Comparison of ENCODE assay signal across 8 mouse cellular contexts in genomic region chr10:91181461-91182288, GRCm38 (mm10). TPM values are rescaled to one million over a fixed set of nuclear protein-coding genes. Genes with fewer than 3 reads are reported as not detected.
DNase-seq lines count a peak whose midpoint lies in the region; ATAC-seq lines count a peak whose summit lies in the region.

No protein-coding gene starts in this region.

- peak overlapping the region; percentile 54 for H3K4me2 ChIP-seq in hindbrain, embryonic 12.5 days (replicated peaks)

- peak; percentile 90 for ATAC-seq in hindbrain, embryonic 12.5 days (ENCODE audit: low FRiP score)

- H3K27ac ChIP-seq in hindbrain, embryonic 12.5 days = peak overlapping the region; percentile 97

- under 1% methylated on average over 69 of the region's 69 CpGs for WGBS in hindbrain, embryonic 12.5 days

- H3K9ac ChIP-seq in hindbrain, embryonic 12.5 days = peak overlapping the region; percentile 68

- peak; percentile 100 for DNase-seq in Muller cell, postnatal 12 days (ENCODE audit: inconsistent ontology term)
- DNase-seq in cerebellum, adult 9-11 months = peak; percentile 99
- DNase-seq in frontal cortex, postnatal 10 days (ENCODE audit: low spot score in 2 of 2) = peak; percentile 96 to 99
- DNase-seq in layer of hippocampus, postnatal 14 days (ENCODE audit: low spot score in 2 of 2) = peak; percentile 99 to 100
- DNase-seq in lung, postnatal 14 days = peak; percentile 100
- DNase-seq in retina, adult 2 months (ENCODE audit: low read depth, low spot score) = peak; percentile 98
- DNase-seq in thymus, postnatal 36 days = peak; percentile 98 to 99

- peaks cover 20% of the 10 kb centered on the region for H3K4me1 ChIP-seq in hindbrain, embryonic 12.5 days

- no peaks in the 10 kb centered on the region for H3K27me3 ChIP-seq in hindbrain, embryonic 12.5 days

- H3K4me3 ChIP-seq in hindbrain, embryonic 12.5 days = peak overlapping the region; percentile 51

- no peaks in the 10 kb centered on the region for H3K36me3 ChIP-seq in hindbrain, embryonic 12.5 days

- no peaks in the 10 kb centered on the region for H3K9me3 ChIP-seq in hindbrain, embryonic 12.5 days (replicated peaks)

RNA-seq across cellular contexts. Expression of gene Tmpo, which starts 0.6 kb away (rescaled TPM):
- polyA plus RNA-seq in hindbrain, embryonic 12.5 days (2016; fragmentation: Nextera tagmentation; extraction: Ambion mirVana) = 298 and 322 TPM in 2 replicates
- total RNA-seq in layer of hippocampus, postnatal 14 days (2021) = 10 to 100 TPM; 29.6 to 38.5 TPM

RNA-seq across cellular contexts. Expression of gene Slc25a3, which starts 57.8 kb away (rescaled TPM):
- polyA plus RNA-seq in hindbrain, embryonic 12.5 days (2016; fragmentation: Nextera tagmentation; extraction: Ambion mirVana) = 386 and 390 TPM in 2 replicates
- 100 to 1,000 TPM; 567 to 579 TPM for total RNA-seq in layer of hippocampus, postnatal 14 days (2021)

Comparison
In these comparisons a context has a peak if more than half of its experiments do, and no peak if none do; other contexts are left out.
1. Peak in every context shown above with its lines: DNase-seq, ATAC-seq, H3K4me3 ChIP-seq and H3K27ac ChIP-seq.